Mouse (Mus musculus) kidney, adult 9 months (tissue): ENCODE results near the gene Ankrd17.

ENCODE experiments used
- DNase-seq: peaks from one replicate; pipeline ENCODE4 v3.0.0; 2022

Ankrd17 gene

GRCm38 (mm10) chr5:90366121-90367066, at the start of gene Ankrd17:
Ankrd17 (minus strand) TSS chr5:90366577.
- DNase-seq = peak; percentile 93

DNA sequence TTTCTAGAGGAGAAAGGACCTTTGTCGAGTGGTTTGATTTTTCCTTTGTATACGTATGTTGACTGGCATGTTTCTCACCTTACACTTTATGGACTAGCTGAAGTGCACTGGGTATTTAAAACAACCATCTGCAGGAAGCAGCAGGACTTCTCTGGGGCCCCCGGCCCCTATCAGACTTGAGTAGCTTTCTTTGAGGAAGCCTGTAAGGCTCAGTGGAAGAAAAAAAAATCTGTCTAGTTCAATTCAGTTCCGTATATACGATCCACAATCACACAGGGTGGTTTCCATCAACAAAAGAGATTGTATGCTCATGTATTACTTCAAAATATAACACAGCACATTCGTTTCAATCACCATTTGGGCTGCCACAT, 48.5 kb upstream of the Ankrd17 start:
- no peak for DNase-seq

DNA sequence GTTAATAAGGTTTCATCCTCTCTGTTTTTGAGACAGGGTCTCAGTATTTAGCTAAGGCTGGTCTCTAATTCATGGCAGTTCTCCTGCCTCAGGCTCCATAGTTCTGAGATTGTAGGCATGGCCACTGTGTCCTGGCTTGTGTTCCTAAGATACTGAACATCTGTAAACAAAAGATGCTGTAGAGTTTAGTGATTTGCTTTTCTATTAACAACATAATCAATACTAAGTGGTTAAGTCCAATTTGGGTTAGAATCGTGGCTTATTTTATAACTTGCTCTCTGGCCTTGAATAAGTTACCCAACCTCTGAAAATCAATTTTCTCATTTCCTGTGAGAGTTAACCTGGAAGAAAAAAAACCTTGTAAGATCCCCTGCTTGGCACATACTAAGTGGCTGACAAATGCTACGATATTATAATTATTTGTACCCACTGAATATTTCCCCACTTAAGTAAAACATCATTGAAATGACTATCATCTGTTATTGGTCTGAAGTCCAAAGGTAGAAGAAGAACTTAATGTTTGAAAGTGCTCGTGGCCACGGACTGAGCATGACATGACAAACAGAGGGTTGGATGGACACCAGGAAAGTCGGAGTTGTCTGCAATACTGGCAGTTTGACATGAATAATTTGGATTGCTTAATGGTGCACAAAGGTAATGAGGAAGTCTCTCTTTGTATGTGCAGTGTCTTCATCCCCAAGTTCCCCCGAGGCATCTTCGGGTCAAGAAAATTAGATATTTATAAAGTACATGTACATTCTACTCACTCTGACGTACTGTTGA, 48.0 kb upstream of the Ankrd17 start:
- peak; percentile 53 for DNase-seq

DNA sequence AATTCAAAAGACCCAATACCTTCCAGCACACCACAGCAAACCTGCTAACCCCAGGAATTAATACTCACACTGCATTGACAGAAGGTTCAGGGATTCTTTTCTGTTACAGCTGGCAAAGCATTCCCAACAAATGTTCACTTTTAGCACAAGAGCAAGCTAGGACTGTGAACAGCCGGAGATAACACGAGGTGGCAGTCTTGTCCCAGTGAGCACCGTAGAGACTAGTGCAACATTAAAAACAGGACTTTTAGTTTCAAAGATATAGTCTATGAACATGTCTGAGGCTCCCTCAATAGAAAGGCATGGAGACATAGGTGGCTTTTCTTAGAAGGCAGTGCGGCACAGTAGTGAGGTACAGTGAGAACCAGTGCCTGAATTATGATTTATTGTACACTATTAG, 38.8 kb upstream of the Ankrd17 start:
- DNase-seq = peak; percentile 58

- no peak for DNase-seq
Observed at GRCm38 (mm10) chr5:90396817-90397216, 30.4 kb upstream of the Ankrd17 start.

GRCm38 (mm10) chr5:90394322-90394721, 27.9 kb upstream of the Ankrd17 start:
- DNase-seq = no peak

GRCm38 (mm10) chr5:90393764-90394163, 27.4 kb upstream of the Ankrd17 start:
- DNase-seq = no peak

GRCm38 (mm10) chr5:90383080-90383479, 16.7 kb upstream of the Ankrd17 start:
- peak; percentile 72 for DNase-seq

GRCm38 (mm10) chr5:90381458-90381857, 15.1 kb upstream of the Ankrd17 start:
- no peak for DNase-seq

- no peak for DNase-seq
Observed at GRCm38 (mm10) chr5:90373708-90374107, 7.3 kb upstream of the Ankrd17 start.

GRCm38 (mm10) chr5:90370401-90370800, 4.0 kb upstream of the Ankrd17 start:
- DNase-seq = no peak

DNA sequence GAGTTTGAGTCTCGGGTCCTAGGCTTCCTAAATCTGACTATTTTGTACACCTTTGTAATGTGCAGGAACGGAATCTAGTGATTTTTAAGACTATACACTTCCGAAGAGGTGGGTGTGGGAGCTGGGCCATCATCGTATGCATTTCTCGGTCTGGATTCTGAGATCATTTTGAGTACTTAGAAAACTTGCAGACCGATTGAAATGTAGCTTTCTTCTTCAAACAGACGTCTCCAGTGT, 608 bp upstream of the Ankrd17 start, which contains the start of gene Gm9958:
Gene Gm9958 (plus strand): TSS at position 138 of the 237 bp plus-strand sequence.
- no peak for DNase-seq

- peak; percentile 56 for DNase-seq
Observed at GRCm38 (mm10) chr5:90365141-90365951, 1.0 kb downstream of the Ankrd17 start.

- DNase-seq = peak; percentile 94
Observed at GRCm38 (mm10) chr5:90364526-90364925, 1.9 kb downstream of the Ankrd17 start.

- no peak for DNase-seq
Observed at GRCm38 (mm10) chr5:90355824-90356223, 10.6 kb downstream of the Ankrd17 start.

DNA sequence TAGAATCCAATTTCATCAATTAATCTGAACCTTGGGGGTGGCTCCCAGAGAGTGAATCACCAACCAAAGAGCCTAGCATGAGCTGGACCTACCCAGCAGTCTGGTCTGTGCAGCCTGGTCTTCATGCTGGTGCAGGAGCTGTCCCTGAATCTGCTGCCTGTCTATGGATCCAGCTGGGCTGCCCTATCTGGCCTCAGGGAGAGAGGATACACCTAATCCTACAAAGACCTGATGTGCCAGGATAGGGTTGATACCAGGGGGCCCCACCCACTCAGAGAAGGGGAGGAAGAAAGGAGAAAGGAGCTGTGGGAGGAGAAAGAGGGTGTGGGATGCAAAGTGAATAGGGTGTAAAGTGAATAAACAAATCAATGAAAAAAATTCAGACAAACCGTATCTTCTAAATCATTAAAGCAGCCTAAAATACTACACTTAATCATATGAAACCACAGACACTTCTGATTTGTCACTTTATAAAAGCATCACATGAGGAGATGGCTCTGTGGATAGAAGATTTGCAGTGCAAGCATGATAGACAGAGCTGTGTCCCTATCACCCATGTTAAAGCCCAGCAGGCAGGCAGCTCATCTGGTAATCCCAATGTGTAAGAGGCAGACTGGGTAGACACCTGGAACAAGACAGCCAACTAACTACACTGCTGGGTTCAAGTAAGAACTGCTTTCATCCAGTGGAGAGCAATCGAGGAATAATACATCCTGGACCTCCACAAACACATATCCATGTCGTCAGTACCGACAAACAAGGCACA, 12.6 kb downstream of the Ankrd17 start:
- DNase-seq = no peak

GRCm38 (mm10) chr5:90346877-90347276, 19.5 kb downstream of the Ankrd17 start:
- no peak for DNase-seq

GRCm38 (mm10) chr5:90340847-90341246, 25.5 kb downstream of the Ankrd17 start:
- no peak for DNase-seq

DNA sequence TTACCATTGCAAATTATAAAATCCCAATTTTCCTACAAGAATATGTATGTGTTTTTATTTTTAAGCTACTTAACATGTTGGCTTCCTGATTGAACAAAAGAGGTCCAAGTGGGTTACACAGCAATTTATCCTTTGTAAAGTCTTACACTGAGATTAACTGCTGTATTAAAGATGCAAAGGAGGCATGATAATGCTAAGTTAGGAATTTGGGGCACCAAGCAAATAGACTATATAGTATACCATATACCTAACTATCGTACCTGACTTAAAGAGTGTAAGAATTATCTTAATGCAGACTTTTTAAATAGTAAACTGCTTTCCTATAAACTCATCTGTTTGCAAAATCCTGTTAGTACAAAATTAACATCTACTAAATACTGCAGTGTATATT, 26.4 kb downstream of the Ankrd17 start:
- no peak for DNase-seq

DNA sequence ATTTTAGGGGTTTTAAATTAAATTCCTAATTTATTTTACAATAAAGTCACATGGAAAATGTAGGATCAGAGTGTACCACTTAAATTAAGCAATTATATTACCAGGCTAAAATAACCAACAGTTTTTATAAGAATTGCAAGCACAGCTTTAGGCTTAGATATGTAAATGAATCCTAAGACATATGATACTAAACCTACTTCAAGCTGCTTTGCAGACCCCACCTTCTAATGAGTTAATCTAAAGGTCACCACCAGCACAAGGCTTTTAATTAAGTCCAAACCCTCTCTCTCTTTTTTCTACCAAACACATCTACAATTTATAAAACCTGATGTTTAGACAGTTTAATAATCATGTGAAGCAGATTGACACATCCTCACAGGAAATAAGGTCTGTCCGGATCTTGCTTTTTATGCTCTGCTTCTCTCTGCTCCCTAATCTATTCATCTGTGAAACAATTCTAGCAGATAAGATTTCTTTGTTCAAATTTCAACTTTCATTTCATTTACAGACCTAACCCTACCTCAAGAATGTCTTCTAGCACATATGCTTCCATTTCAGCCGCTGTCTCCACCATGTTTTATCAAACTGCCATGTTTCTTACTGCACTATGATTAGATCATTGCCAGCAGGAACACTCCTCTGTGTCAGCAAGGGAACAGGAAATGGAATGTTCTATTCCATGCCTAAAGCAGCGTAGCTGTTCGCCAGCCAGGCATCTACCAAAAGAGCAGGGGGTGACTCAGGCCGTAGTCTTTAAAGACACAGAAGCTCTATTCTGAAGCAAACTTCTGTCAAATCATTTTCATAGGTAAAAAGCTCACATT, 27.0 kb downstream of the Ankrd17 start:
- peak; percentile 68 for DNase-seq
